19 mouse cellular contexts compared by ENCODE assay signal in the genomic region with DNA sequence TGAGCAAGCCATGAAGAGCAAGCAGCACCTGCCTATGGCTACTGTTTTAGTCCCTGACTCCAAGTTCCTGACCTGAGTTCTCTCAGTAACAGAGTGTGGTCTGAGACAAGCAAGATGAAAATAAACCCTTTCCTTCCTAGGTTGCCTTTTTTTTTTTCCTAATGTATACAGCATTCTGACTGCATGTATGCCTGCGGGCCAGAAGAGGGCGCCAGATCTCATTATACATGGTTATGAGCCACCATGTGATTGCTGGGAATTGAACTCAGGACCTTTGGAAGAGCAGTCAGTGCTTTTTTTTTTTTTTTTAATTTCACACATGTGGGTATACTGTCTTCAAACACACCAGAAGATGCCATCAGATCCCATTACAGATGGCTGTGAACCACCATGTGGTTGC.
DNase-seq lines count a peak whose midpoint lies in the region; ATAC-seq and TF ChIP-seq lines count a peak whose summit lies in the region.
"Had no signal": no experiment of that assay in that cellular context is flagged by ENCODE, and none has a peak within 500 bp of the region (broad histone marks: within the 10 kb centered on the region; RNA-seq: fewer than 3 reads in every experiment).

No protein-coding gene starts in this region.

- WGBS in bone marrow, adult 2 months, result 86% methylated on average over 2 of the region's 2 CpGs
- WGBS in forebrain, embryonic 12.5 days, result 74% methylated on average over 2 of the region's 2 CpGs

- peak; percentile 39 for TF ChIP-seq CTCF in layer of hippocampus, adult 2 months (conservative IDR thresholded peaks at IDR 0.05)
- TF ChIP-seq CTCF in bone marrow, adult 2 months (IDR thresholded peaks at IDR 0.05; ENCODE audit: control insufficient read depth, insufficient read depth, low read length), result peak; percentile 9; the same call in 1 of the 2 replicates

- no peak for TF ChIP-seq POLR2A in bone marrow, adult 2 months (IDR thresholded peaks at IDR 0.05; ENCODE audit: borderline replicate concordance, control insufficient read depth, low read depth, low read length)

- H3K27me3 ChIP-seq in forebrain, embryonic 12.5 days, result no peaks in the 10 kb centered on the region
- H3K27me3 ChIP-seq: forebrain, embryonic 13.5 days; hindbrain, embryonic 12.5 days; limb, embryonic 13.5 days had no signal

- H3K4me2 ChIP-seq in forebrain, embryonic 12.5 days, result no peak overlapping the region
- H3K4me2 ChIP-seq: forebrain, embryonic 13.5 days; hindbrain, embryonic 12.5 days; limb, embryonic 13.5 days had no signal

- no peak overlapping the region for H3K27ac ChIP-seq in layer of hippocampus, adult 2 months
- H3K27ac ChIP-seq in bone marrow, adult 2 months (ENCODE audit: control insufficient read depth, insufficient read depth, low read depth, low read length, poor library complexity), result no peak overlapping the region
- H3K27ac ChIP-seq in forebrain, embryonic 12.5 days, result no peak overlapping the region
- H3K27ac ChIP-seq: forebrain, embryonic 13.5 days; hindbrain, embryonic 12.5 days; limb, embryonic 13.5 days had no signal

- H3K9ac ChIP-seq in forebrain, embryonic 12.5 days, result no peak overlapping the region
- H3K9ac ChIP-seq: forebrain, embryonic 13.5 days; hindbrain, embryonic 12.5 days; limb, embryonic 13.5 days had no signal

- H3K4me1 ChIP-seq in bone marrow, adult 2 months (ENCODE audit: control insufficient read depth, insufficient read depth, low read length), result peaks cover 3% of the 10 kb centered on the region
- no peaks in the 10 kb centered on the region for H3K4me1 ChIP-seq in forebrain, embryonic 12.5 days
- H3K4me1 ChIP-seq: forebrain, embryonic 13.5 days; hindbrain, embryonic 12.5 days had no signal

- no peak overlapping the region for H3K4me3 ChIP-seq in layer of hippocampus, adult 2 months
- H3K4me3 ChIP-seq in bone marrow, adult 2 months (replicated peaks; ENCODE audit: control insufficient read depth, low read depth, low read length), result no peak overlapping the region
- H3K4me3 ChIP-seq in forebrain, embryonic 12.5 days (replicated peaks), result no peak overlapping the region
- H3K4me3 ChIP-seq: forebrain, embryonic 13.5 days; hindbrain, embryonic 12.5 days; limb, embryonic 13.5 days had no signal

- no peaks in the 10 kb centered on the region for H3K36me3 ChIP-seq in forebrain, embryonic 12.5 days (replicated peaks)
- H3K36me3 ChIP-seq: G1E; hindbrain, embryonic 12.5 days; limb, embryonic 13.5 days had no signal

- no peak for ATAC-seq in CD4-positive, CD25-positive, alpha-beta regulatory T cell, adult 4 months
- no peak for ATAC-seq in forebrain, embryonic 12.5 days (ENCODE audit: low FRiP score)
- ATAC-seq: forebrain, embryonic 13.5 days; lung, postnatal 0 days; midbrain, embryonic 16.5 days had no signal

- peak; percentile 20 for DNase-seq in CD4-positive, CD25-positive, alpha-beta regulatory T cell, adult 2 months (ENCODE audit: low read depth, low spot score)
- DNase-seq in layer of hippocampus, adult 2 months (ENCODE audit: low spot score in 2 of 2), result no peak
- no peak for DNase-seq in layer of hippocampus, adult 8-10 months (ENCODE audit: low spot score in 2 of 2)
- peak; percentile 13 to 15 for DNase-seq in B cell, adult 2 months
- no peak for DNase-seq in thymus, postnatal 36 days
- DNase-seq: adrenal gland, postnatal 10 days; cerebellum, adult 11-12 months; cerebellum, postnatal 36 days; kidney, postnatal 10 days; layer of hippocampus, adult 9-11 months had no signal

- H3K9me3 ChIP-seq in forebrain, embryonic 12.5 days, result no peaks in the 10 kb centered on the region
- H3K9me3 ChIP-seq: forebrain, embryonic 13.5 days; hindbrain, embryonic 12.5 days; limb, embryonic 13.5 days had no signal

Comparison
In these comparisons a context has a peak if more than half of its experiments do, and no peak if none do; other contexts are left out.
1. DNase-seq: peak in CD4-positive, CD25-positive, alpha-beta regulatory T cell, adult 2 months (single experiment) and B cell, adult 2 months (2 of 2); none in layer of hippocampus, adult 2 months (0 of 2), layer of hippocampus, adult 8-10 months (0 of 2) and thymus, postnatal 36 days (0 of 2).